Mouse (Mus musculus): ENCODE measurements at regions not wholly inside any gene's neighbourhood (a gene's known extent, or its start where the extent isn't known, plus 50 kb on each side); places are given as distances from the start of the nearest gene placed in this dataset.

- H3K27ac ChIP-seq (ENCODE audit: insufficient read depth, low read depth, low read length, poor library complexity, severe bottlenecking): no peak overlapping the region
- H3K36me3 ChIP-seq (ENCODE audit: control insufficient read depth, insufficient read depth, low read length, poor library complexity, severe bottlenecking): no peaks in the 10 kb centered on the region
- no peak overlapping the region for H3K9ac ChIP-seq (ENCODE audit: insufficient read depth, low read depth, low read length, poor library complexity, severe bottlenecking)
- no peak overlapping the region for H3K4me3 ChIP-seq (ENCODE audit: insufficient read depth in 1 of 2, low read depth in 1 of 2, low read length in 2 of 2, poor library complexity in 1 of 2, severe bottlenecking in 1 of 2)
- TF ChIP-seq MAFK (IDR thresholded peaks at IDR 0.05; ENCODE audit: insufficient read depth, low read depth, low read length): no peak
- TF ChIP-seq CHD2 (IDR thresholded peaks at IDR 0.05; ENCODE audit: low read depth, low read length): no peak
- TF ChIP-seq ZC3H11A (IDR thresholded peaks at IDR 0.05; ENCODE audit: borderline replicate concordance, low read depth, low read length): no peak
- no peak for TF ChIP-seq ZNF384 (IDR thresholded peaks at IDR 0.05; ENCODE audit: low read depth, low read length)
- no peaks in the 10 kb centered on the region for H3K4me1 ChIP-seq (ENCODE audit: control insufficient read depth in 2 of 2, insufficient read depth in 2 of 2, low read length in 2 of 2, poor library complexity in 1 of 2)
- in situ Hi-C loops (cut with MboI; ENCODE audit: low sequenced_read_pairs in 2 of 2, unreplicated experiment in 2 of 2): no loop called here
- no peaks in the 10 kb centered on the region for H3K9me3 ChIP-seq (ENCODE audit: control insufficient read depth, insufficient read depth, low read depth, low read length)
- DNase-seq (ENCODE audit: low read depth, low spot score): no peak
These were observed 106.9 kb upstream of the Nectin3 start for GRCm38 (mm10) chr16:46605001-46605878.

- H3K4me1 ChIP-seq (ENCODE audit: control insufficient read depth in 2 of 2, insufficient read depth in 2 of 2, low read length in 2 of 2, poor library complexity in 1 of 2): no peaks in the 10 kb centered on the region
- no peak for TF ChIP-seq ZNF384 (IDR thresholded peaks at IDR 0.05; ENCODE audit: low read depth, low read length)
- TF ChIP-seq MAFK (IDR thresholded peaks at IDR 0.05; ENCODE audit: insufficient read depth, low read depth, low read length): no peak
- TF ChIP-seq ZC3H11A (IDR thresholded peaks at IDR 0.05; ENCODE audit: borderline replicate concordance, low read depth, low read length): no peak
- TF ChIP-seq HCFC1 (IDR thresholded peaks at IDR 0.05; ENCODE audit: borderline replicate concordance, insufficient read depth, low read length): no peak
- no peak for TF ChIP-seq CHD2 (IDR thresholded peaks at IDR 0.05; ENCODE audit: low read depth, low read length)
- peak; percentile 62 for DNase-seq (ENCODE audit: low read depth, low spot score)
- no peaks in the 10 kb centered on the region for H3K36me3 ChIP-seq (ENCODE audit: control insufficient read depth, insufficient read depth, low read length, poor library complexity, severe bottlenecking)
- H3K27ac ChIP-seq (ENCODE audit: insufficient read depth, low read depth, low read length, poor library complexity, severe bottlenecking): no peak overlapping the region
- in situ Hi-C loops (cut with MboI; ENCODE audit: low sequenced_read_pairs in 2 of 2, unreplicated experiment in 2 of 2): no loop called here
- no peak overlapping the region for H3K9ac ChIP-seq (ENCODE audit: insufficient read depth, low read depth, low read length, poor library complexity, severe bottlenecking)
- no peak overlapping the region for H3K4me3 ChIP-seq (ENCODE audit: insufficient read depth in 1 of 2, low read depth in 1 of 2, low read length in 2 of 2, poor library complexity in 1 of 2, severe bottlenecking in 1 of 2)
- no peaks in the 10 kb centered on the region for H3K9me3 ChIP-seq (ENCODE audit: control insufficient read depth, insufficient read depth, low read depth, low read length)
These were observed 94.4 kb upstream of the Nectin3 start for GRCm38 (mm10) chr16:46592618-46593253.

GRCm38 (mm10) chr16:46587056-46587455 is 88.7 kb upstream of the Nectin3 start:
- H3K9me3 ChIP-seq (ENCODE audit: control insufficient read depth, insufficient read depth, low read depth, low read length): no peaks in the 10 kb centered on the region
- TF ChIP-seq ZC3H11A (IDR thresholded peaks at IDR 0.05; ENCODE audit: borderline replicate concordance, low read depth, low read length) (no peak), HCFC1 (IDR thresholded peaks at IDR 0.05; ENCODE audit: borderline replicate concordance, insufficient read depth, low read length) (no peak), CHD2 (IDR thresholded peaks at IDR 0.05; ENCODE audit: low read depth, low read length) (no peak), MAFK (IDR thresholded peaks at IDR 0.05; ENCODE audit: insufficient read depth, low read depth, low read length) (no peak), ZNF384 (IDR thresholded peaks at IDR 0.05; ENCODE audit: low read depth, low read length) (no peak)
- in situ Hi-C loops (cut with MboI; ENCODE audit: low sequenced_read_pairs in 2 of 2, unreplicated experiment in 2 of 2): no loop called here
- H3K36me3 ChIP-seq (ENCODE audit: control insufficient read depth, insufficient read depth, low read length, poor library complexity, severe bottlenecking): no peaks in the 10 kb centered on the region
- H3K4me1 ChIP-seq (ENCODE audit: control insufficient read depth in 2 of 2, insufficient read depth in 2 of 2, low read length in 2 of 2, poor library complexity in 1 of 2): no peaks in the 10 kb centered on the region
- H3K27ac ChIP-seq (ENCODE audit: insufficient read depth, low read depth, low read length, poor library complexity, severe bottlenecking): no peak overlapping the region
- no peak for DNase-seq (ENCODE audit: low read depth, low spot score)
- no peak overlapping the region for H3K9ac ChIP-seq (ENCODE audit: insufficient read depth, low read depth, low read length, poor library complexity, severe bottlenecking)
- no peak overlapping the region for H3K4me3 ChIP-seq (ENCODE audit: insufficient read depth in 1 of 2, low read depth in 1 of 2, low read length in 2 of 2, poor library complexity in 1 of 2, severe bottlenecking in 1 of 2)

- Histone ChIP-seq H3K36me3 (ENCODE audit: control insufficient read depth, insufficient read depth, low read length, poor library complexity, severe bottlenecking) (no peaks in the 10 kb centered on the region), H3K9ac (ENCODE audit: insufficient read depth, low read depth, low read length, poor library complexity, severe bottlenecking) (no peak overlapping the region), H3K4me3 (ENCODE audit: insufficient read depth in 1 of 2, low read depth in 1 of 2, low read length in 2 of 2, poor library complexity in 1 of 2, severe bottlenecking in 1 of 2) (no peak overlapping the region), H3K4me1 (ENCODE audit: control insufficient read depth in 2 of 2, insufficient read depth in 2 of 2, low read length in 2 of 2, poor library complexity in 1 of 2) (no peaks in the 10 kb centered on the region), H3K27ac (ENCODE audit: insufficient read depth, low read depth, low read length, poor library complexity, severe bottlenecking) (no peak overlapping the region), H3K9me3 (ENCODE audit: control insufficient read depth, insufficient read depth, low read depth, low read length) (no peaks in the 10 kb centered on the region)
- in situ Hi-C loops (cut with MboI; ENCODE audit: low sequenced_read_pairs in 2 of 2, unreplicated experiment in 2 of 2): no loop called here
- DNase-seq (ENCODE audit: low read depth, low spot score): no peak
- no peak for TF ChIP-seq ZNF384 (IDR thresholded peaks at IDR 0.05; ENCODE audit: low read depth, low read length)
These were observed 86.2 kb upstream of the Nectin3 start for GRCm38 (mm10) chr16:46584502-46584901.
